Mouse (Mus musculus) limb, embryonic 10.5 days (tissue): Measurements from ENCODE around the gene Map2k3. TPM values are rescaled to one million over a fixed set of nuclear protein-coding genes. Genes with fewer than 3 reads are reported as not detected.
"Not testable (repeated sequence)": the region's sequence is repeated elsewhere in the genome, so short reads cannot be mapped to it uniquely, and the experiment has no call there.

Source experiments
- DNase-seq: peaks from one replicate; pipeline ENCODE4 v3.0.0-alpha.2; 2017; ENCODE audit warnings: low spot score
- H3K27ac ChIP-seq: fragments of 300-500 bp; sonication (generic); 2 replicates; pipeline ENCODE4 v1.5.1; 2016; ENCODE audit warnings: mild to moderate bottlenecking
- H3K27me3 ChIP-seq: fragments of 300-500 bp; sonication (generic); 2 replicates; pipeline ENCODE4 v1.6.1; 2016; ENCODE audit warnings: low read depth, mild to moderate bottlenecking; ENCODE audit not compliant: poor library complexity, severe bottlenecking
- H3K36me3 ChIP-seq: fragments of 300-500 bp; sonication (generic); 2 replicates; pipeline ENCODE4 v1.6.1; 2016; ENCODE audit warnings: mild to moderate bottlenecking, moderate library complexity
- H3K4me1 ChIP-seq: fragments of 300-500 bp; sonication (generic); 2 replicates; pipeline ENCODE4 v1.6.1; 2016
- H3K4me3 ChIP-seq: fragments of 300-500 bp; sonication (generic); 2 replicates; pipeline ENCODE4 v1.5.1; 2016; ENCODE audit warnings: mild to moderate bottlenecking, moderate library complexity
- H3K9me3 ChIP-seq: fragments of 300-500 bp; sonication (generic); replicated peaks from 2 replicates; pipeline ENCODE4 v1.6.1; 2016; ENCODE audit warnings: mild to moderate bottlenecking
- WGBS: fragments of 180-500 bp; shearing (Covaris S2); methylation state at CpG from one replicate; pipeline ENCODE4 v1.1.7; 2016; 5-methylcytosine and 5-hydroxymethylcytosine counted together
- polyA plus RNA-seq: library from polyadenylated mRNA; unstranded; fragments of >200 nt; fragmentation: Nextera tagmentation; extraction: Ambion mirVana; gene quantifications from 2 replicates; pipeline ENCODE4 v1.2.1, GENCODE M21; 2016

The Map2k3 gene
- 78.3 and 93.3 TPM in 2 replicates for polyA plus RNA-seq

DNA sequence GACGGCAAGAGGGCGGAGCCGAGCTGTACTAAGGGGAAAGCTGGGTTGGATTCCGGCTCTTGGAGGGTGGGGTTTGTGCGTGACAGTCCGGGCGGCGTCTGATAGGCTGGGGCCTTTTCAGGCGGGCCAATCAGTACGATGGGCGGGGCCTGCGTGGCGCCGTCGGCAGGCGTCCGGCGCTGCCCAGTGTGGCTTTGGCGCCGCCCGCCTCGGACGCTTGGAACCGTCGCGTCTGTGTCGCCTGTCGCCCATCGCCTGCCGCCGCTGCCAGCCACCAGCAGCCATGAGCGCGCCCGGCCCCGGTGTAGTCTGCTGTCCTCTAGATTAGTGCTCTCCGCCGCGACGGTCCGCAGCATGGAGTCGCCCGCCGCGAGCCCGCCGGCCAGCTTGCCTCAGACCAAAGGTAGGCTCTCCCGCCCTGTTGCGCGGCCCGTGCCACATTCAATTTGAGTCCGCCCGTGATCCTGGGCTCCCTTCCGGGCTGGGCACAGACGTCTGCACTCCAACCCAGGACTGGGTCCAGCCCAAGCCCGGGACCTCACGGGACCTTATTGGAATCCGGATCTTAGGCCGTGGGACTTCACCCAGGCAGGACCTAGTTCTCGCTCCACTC lies at the start of gene Map2k3:
Gene Map2k3 (plus strand): TSS at position 165 of the 613 bp plus-strand sequence.
- Histone ChIP-seq H3K9me3 (no peaks in the 10 kb centered on the region), H3K4me3 (peak within 1 kb of the TSS; percentile 90), H3K27ac (peak within 1 kb of the TSS; percentile 89), H3K27me3 (peaks cover 16% of the 10 kb centered on the region; the same call in 1 of the 2 replicates), H3K36me3 (peaks cover 17% of the 10 kb centered on the region), H3K4me1 (peaks cover 45% of the 10 kb centered on the region)
- under 1% methylated on average over 59 of the region's 59 CpGs for WGBS
- DNase-seq: peak; percentile 93

DNA sequence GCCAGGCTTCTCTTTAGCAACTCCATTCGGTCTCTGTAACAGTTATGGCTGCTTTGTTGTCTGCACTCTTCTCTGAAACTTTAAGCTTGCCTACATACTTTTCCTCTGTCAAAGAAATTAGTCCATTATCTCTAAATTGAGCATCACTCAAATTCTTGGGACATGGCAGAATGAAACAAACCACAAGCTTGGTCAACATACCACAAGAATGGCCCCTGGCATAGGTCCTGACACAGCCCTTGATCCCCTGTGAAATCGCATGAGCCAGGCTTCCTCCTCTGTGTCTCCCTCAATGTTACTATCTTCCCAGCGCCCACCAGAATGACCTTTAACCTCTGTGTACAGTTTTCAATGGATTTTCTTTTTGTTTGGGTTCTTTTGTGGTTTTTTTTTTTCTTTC lies 49.4 kb upstream of the Map2k3 start:
- Histone ChIP-seq H3K4me3 (no peak overlapping the region), H3K27ac (no peak overlapping the region), H3K9me3 (no peaks in the 10 kb centered on the region), H3K27me3 (no peaks in the 10 kb centered on the region), H3K36me3 (peaks cover 5% of the 10 kb centered on the region; the same call in 1 of the 2 replicates), H3K4me1 (peaks cover 12% of the 10 kb centered on the region)
- DNase-seq: no peak
- 76% methylated on average over 3 of the region's 3 CpGs for WGBS

DNA sequence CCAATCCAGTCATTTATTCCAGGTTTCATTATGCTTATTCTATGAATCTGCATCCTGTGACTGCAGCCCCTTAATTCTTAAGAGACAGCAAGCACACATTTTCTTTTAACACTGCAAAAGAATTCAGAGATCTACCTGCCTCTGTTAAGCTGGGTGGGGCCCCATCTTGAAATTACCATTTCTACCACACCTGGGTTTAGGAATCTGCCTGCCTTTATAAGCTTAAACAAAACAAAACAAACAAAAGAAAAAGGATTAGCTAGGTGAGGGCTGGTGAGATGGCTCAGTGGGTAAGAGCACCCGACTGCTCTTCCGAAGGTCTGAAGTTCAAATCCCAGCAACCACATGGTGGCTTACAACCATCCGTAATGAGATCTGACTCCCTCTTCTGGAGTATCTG lies 44.8 kb upstream of the Map2k3 start:
- DNase-seq, H3K4me3 ChIP-seq, H3K36me3 ChIP-seq, H3K9me3 ChIP-seq, H3K27ac ChIP-seq, H3K27me3 ChIP-seq: not testable (repeated sequence)
- peaks cover 13% of the 10 kb centered on the region; the same call in 1 of the 2 replicates for H3K4me1 ChIP-seq
- WGBS: 88% methylated on average over 3 of the region's 3 CpGs

DNA sequence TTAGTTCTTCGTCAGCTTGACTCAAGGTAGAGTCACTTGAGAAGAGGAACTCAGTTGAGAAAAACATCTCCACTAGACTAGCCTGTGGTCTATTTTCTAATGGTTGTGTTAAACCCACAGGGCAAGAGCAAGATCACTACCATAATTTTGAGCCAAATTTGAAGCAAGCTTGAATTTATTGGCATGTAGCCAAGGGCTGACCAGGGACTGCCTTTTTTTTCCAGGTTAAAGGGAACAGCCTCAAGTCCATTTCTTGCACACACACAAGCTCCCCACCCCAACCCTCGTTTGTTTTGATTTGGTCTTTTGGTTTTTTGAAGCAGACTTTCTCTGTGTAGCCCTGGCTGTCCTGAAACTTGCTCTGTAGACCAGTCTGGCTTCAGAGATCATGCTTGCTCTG lies 42.0 kb upstream of the Map2k3 start:
- Histone ChIP-seq H3K9me3 (no peaks in the 10 kb centered on the region), H3K4me3 (no peak overlapping the region), H3K27ac (no peak overlapping the region), H3K36me3 (no peaks in the 10 kb centered on the region), H3K4me1 (peaks cover 13% of the 10 kb centered on the region; the same call in 1 of the 2 replicates), H3K27me3 (no peaks in the 10 kb centered on the region)
- WGBS: 77% methylated on average over 2 of the region's 2 CpGs
- no peak for DNase-seq

DNA sequence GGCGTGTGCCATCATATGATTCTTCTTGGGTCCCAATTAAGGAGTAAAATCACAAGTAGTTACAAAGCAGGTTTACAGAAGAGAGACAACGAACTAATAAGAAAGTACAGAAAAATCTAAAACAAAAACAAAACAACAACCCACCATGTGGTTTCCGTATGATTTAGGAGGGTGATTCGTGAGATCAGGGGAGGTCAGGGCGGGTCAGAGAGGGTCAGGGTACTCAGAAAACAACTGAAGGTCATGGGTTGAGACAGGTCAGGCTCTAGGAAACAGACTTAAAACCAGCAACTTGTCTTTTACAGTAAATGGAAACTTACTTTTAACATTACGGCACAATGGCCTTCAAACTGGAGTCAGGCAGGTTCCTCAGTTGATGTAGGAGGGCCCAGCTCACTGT lies 41.5 kb upstream of the Map2k3 start:
- Histone ChIP-seq H3K36me3 (no peaks in the 10 kb centered on the region), H3K9me3 (no peaks in the 10 kb centered on the region), H3K27me3 (no peaks in the 10 kb centered on the region), H3K4me3 (no peak overlapping the region), H3K4me1 (peaks cover 14% of the 10 kb centered on the region), H3K27ac (no peak overlapping the region)
- WGBS: 53% methylated on average over 6 of the region's 6 CpGs
- DNase-seq: no peak

DNA sequence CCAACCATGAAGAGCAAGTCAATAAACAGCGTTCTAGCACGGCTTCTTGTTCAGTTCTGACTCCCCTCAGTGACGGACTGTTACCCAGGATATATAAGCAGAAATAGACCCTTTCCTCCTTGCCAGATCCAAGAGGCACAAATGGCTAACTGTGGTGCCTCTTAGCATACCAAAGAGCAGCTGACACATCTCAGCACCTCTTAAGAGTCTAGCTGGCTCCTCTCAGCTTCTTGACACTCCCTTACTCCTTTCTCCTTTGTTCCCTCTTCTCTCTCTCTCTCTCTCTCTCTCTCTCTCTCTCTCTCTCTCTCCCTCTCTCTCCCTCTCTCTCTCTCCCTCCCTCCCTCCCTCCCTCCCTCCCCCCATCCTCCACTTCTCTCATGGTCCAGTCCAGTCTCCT lies 41.1 kb upstream of the Map2k3 start:
- Histone ChIP-seq H3K4me1 (peaks cover 18% of the 10 kb centered on the region), H3K9me3 (no peaks in the 10 kb centered on the region), H3K4me3 (no peak overlapping the region), H3K27ac (no peak overlapping the region), H3K27me3 (no peaks in the 10 kb centered on the region), H3K36me3 (no peaks in the 10 kb centered on the region)
- 63% methylated on average over 3 of the region's 3 CpGs for WGBS
- no peak for DNase-seq

DNA sequence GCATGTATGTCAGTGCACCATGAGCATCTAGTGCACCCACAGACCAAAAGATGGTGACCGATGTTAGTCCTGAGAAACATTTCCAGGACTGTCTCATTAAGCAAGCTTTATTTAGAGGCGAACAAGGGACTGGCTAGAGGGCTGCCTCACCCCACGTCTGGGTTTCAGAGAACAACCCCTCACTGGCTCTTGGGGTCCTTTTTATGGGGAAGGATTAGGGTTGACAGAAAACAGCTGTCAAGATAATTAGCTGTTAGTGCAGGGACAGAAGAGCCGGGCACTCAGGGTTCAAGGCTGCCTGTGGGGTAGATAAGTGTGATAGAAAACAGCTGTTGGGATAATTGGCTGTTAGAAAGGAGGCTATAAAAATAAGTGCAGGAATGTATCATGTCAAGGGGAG lies 35.9 kb upstream of the Map2k3 start:
- Histone ChIP-seq H3K9me3 (no peaks in the 10 kb centered on the region), H3K36me3 (no peaks in the 10 kb centered on the region), H3K27me3 (peaks cover 41% of the 10 kb centered on the region), H3K4me1 (peaks cover 24% of the 10 kb centered on the region), H3K4me3 (no peak overlapping the region), H3K27ac (no peak overlapping the region)
- WGBS: 5% methylated on average over 4 of the region's 4 CpGs
- DNase-seq: peak; percentile 41

DNA sequence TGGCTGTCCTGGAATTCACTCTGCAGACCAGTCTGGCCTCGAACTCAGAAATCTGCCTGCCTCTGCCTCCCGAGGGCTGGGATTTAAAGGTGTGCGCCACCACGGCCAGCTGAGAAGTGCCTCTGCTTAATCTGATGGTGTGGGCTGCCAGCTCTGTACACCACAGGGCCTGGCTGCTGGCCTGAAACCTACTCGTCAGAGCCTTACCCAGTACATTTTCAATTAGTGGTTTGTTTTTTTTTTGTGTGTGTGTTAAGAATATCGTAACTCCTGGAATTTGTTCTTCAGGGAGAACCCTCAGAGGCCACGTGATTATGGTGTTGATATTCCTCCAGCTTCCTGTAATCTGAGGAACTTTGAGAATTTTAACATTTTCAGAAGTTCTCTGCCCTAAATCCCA lies 29.8 kb upstream of the Map2k3 start:
- no peak overlapping the region for H3K4me3 ChIP-seq
- no peak overlapping the region for H3K27ac ChIP-seq
- peaks cover 84% of the 10 kb centered on the region for H3K27me3 ChIP-seq
- WGBS: 86% methylated on average over 7 of the region's 7 CpGs
- DNase-seq: no peak
- H3K36me3 ChIP-seq: peaks cover 35% of the 10 kb centered on the region
- H3K9me3 ChIP-seq: no peaks in the 10 kb centered on the region
- H3K4me1 ChIP-seq: peaks cover 15% of the 10 kb centered on the region

DNA sequence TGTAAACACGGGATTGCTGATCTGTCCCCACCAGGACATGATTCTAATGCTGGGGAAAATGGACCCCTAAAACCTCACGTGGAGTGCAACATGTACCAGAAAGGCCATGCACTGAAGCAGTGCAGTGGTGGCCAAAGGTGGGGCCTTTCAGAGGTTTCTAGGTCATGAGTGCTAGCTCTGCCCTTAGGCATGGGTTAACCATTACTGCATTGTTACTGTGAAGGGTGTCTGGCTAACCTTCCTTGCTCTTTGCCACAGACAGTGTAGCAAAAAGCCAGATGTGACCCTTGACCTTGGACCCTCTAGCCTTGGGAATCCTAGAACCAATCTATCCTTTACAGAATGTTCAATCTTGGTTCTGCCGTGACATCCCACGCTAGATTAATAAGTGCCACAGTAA lies 29.3 kb upstream of the Map2k3 start:
- Histone ChIP-seq H3K9me3 (no peaks in the 10 kb centered on the region), H3K36me3 (peaks cover 35% of the 10 kb centered on the region), H3K4me3 (no peak overlapping the region), H3K27ac (no peak overlapping the region), H3K4me1 (peaks cover 10% of the 10 kb centered on the region), H3K27me3 (peaks cover 82% of the 10 kb centered on the region)
- WGBS: 45% methylated on average over 4 of the region's 4 CpGs
- DNase-seq: no peak

DNA sequence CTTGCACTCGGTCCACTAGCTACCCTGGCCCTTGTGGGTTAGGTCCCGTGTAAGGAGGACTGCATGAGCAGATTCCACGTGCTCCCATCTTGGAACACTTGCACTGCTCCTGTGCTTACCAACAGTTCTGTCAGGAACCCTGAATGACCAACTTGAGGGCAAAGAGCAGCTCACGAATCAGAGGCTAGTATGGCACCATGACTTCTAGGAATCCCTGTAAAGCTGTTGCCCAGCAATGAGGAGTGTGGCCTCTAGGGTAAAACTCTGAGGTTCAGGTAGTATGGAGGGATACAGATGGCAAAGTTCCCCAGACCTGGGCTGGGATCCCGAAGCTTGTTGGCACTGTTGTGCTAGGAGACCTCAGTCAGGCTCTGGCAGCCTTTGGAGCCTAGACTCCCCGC lies 28.2 kb upstream of the Map2k3 start:
- H3K27ac ChIP-seq: no peak overlapping the region
- peaks cover 75% of the 10 kb centered on the region for H3K27me3 ChIP-seq
- no peak for DNase-seq
- H3K9me3 ChIP-seq: no peaks in the 10 kb centered on the region
- no peak overlapping the region for H3K4me3 ChIP-seq
- peaks cover 9% of the 10 kb centered on the region for H3K4me1 ChIP-seq
- 90% methylated on average over 6 of the region's 6 CpGs for WGBS
- H3K36me3 ChIP-seq: peaks cover 35% of the 10 kb centered on the region

DNA sequence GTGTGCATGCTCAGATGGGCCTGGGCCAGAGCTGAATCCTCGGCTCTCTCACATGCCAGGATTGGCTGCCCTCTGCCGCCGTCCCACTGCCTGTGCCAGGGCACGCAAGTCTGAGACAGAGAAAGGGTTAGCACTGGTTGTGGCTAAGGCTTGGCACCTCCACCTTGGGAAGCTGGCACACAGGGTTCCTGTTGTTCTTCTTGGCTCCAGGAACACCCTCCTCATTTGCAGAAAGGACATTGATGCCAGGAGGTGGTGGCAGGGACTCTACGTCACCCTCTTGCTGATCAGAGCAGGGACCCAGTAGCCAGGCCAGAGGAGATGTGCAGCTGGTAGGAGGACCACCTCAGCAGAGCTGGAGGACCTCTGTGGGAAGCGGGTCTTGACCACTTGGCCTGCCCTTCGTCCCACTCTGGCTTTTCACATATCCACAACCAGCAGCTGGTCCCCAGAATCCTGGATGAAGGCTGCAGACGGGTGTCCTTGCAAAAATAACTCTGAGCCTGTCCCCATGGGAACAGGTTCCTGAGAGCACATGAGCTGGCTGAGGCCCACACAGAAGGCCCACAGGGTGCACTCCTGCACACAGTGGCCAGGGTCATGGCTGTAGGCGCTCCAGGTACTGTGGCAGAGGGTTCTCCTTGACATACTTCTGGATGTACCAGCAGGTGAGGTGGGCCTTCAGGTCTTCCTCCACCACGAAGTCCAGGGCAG lies 26.3 kb upstream of the Map2k3 start:
- peaks cover 35% of the 10 kb centered on the region for H3K36me3 ChIP-seq
- no peak for DNase-seq
- H3K27ac ChIP-seq: no peak overlapping the region
- H3K4me1 ChIP-seq: peaks cover 9% of the 10 kb centered on the region
- WGBS: 92% methylated on average over 10 of the region's 10 CpGs
- H3K27me3 ChIP-seq: peaks cover 56% of the 10 kb centered on the region
- H3K4me3 ChIP-seq: no peak overlapping the region
- no peaks in the 10 kb centered on the region for H3K9me3 ChIP-seq

DNA sequence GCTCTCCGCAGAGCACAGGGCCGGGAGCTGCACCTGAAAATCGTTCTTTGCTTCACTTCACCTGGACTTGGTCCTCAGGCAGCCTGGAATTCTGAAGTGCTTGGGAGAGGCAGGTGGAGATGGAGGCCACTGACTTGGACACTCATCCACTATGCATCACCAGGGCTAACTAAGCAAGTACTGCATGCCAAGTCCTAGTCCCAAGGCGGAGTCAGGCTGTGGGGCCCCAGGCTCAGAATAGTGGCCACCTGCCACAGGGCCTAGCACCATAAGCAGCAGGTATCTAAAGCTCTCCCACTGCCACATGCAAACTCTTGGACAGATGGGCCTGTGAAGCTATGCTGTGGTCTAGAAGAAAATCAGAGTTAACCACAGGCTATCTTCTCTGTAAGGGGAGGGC lies 25.4 kb upstream of the Map2k3 start:
- no peak for DNase-seq
- WGBS: 93% methylated on average over 4 of the region's 4 CpGs
- Histone ChIP-seq H3K9me3 (no peaks in the 10 kb centered on the region), H3K27ac (no peak overlapping the region), H3K27me3 (peaks cover 49% of the 10 kb centered on the region), H3K36me3 (peaks cover 35% of the 10 kb centered on the region), H3K4me1 (peaks cover 11% of the 10 kb centered on the region), H3K4me3 (no peak overlapping the region)

DNA sequence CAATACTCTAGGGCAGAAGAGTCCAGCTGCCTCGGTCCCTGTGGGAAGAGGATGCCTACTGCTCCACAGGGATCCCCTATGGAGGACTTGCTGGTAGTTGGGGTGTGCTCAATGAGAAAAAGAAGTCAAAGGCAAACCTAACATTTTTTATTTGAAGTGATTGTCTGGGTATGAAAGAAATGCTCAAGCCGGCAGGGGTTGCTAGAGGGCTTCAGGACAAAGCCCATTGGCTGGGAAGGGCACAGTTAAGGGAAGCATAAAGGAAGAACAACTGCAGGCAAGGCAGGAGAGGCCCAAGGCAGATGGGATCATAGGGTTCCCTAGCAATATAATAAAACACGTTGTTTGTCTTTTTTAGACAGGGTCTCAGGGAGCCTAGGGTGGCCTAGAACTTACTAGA lies 23.8 kb upstream of the Map2k3 start:
- Histone ChIP-seq H3K4me1 (peaks cover 16% of the 10 kb centered on the region), H3K9me3 (no peaks in the 10 kb centered on the region), H3K27ac (no peak overlapping the region), H3K27me3 (peaks cover 56% of the 10 kb centered on the region), H3K4me3 (no peak overlapping the region), H3K36me3 (peaks cover 35% of the 10 kb centered on the region)
- no peak for DNase-seq
- 72% methylated on average over 3 of the region's 3 CpGs for WGBS
